Comparison of ENCODE assay signal across 13 mouse cellular contexts in the genomic region with DNA sequence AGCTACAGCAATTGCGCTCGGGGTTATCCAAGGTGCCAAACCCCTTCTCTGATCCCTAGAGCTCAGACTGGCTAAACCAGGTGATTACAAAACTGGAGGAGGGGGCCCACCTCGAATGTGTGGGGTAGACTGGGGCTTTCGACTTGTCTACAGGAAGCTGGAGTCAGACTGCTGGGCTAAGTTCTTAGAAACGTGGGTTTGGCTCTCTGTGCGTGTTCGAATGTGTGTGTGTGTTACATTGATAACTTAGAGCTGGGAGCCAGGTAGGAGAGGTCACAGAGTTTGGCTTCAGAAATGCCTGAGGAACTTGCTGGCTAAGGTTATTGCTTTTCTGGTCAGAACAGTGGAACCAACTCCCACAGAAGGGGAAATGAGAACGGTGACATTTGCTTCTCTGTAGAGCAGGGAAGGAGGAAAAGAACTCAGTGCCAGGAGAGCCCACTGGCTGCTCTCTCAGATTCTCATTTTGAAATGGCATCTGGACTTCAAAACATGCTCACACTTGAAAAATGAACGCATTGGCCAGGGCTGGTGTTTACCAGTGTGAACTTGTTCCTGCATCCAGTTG.
A peak's percentile ranks its signal among the peaks of the same experiment; 100 is the strongest.
DNase-seq lines count a peak whose midpoint lies in the region; ATAC-seq and TF ChIP-seq lines count a peak whose summit lies in the region.
"Had no signal": no experiment of that assay in that cellular context is flagged by ENCODE, and none has a peak within 500 bp of the region (broad histone marks: within the 10 kb centered on the region; RNA-seq: fewer than 3 reads in every experiment).

No protein-coding gene starts in this region.

- no peak for TF ChIP-seq POLR2A in CH12.LX (IDR thresholded peaks at IDR 0.05; ENCODE audit: low read depth, low read length)

- peak; percentile 20 for DNase-seq in forebrain, embryonic 11.5 days (ENCODE audit: low spot score)
- no peak for DNase-seq in kidney, postnatal 14 days
- DNase-seq in CH12.LX (ENCODE audit: extremely low read depth): peak; percentile 31
- DNase-seq in limb, embryonic 10.5 days (ENCODE audit: low spot score): no peak
- DNase-seq in left cerebral cortex, postnatal 14 days (ENCODE audit: low spot score in 2 of 2): no peak
- no peak for DNase-seq in ovary, postnatal 14 days (ENCODE audit: low spot score)
- DNase-seq: cerebellum, adult 8-10 months; right cerebral cortex, postnatal 25 days had no signal

- no peak for TF ChIP-seq RAD21 in CH12.LX (IDR thresholded peaks at IDR 0.05; ENCODE audit: low read depth, low read length)

- intact Hi-C loops in left cerebral cortex, postnatal 14 days (cut with DNase I): no loop called here

- no peak overlapping the region for H3K9ac ChIP-seq in forebrain, embryonic 11.5 days (ENCODE audit: low read length)
- no peak overlapping the region for H3K9ac ChIP-seq in forebrain, embryonic 13.5 days
- no peak overlapping the region for H3K9ac ChIP-seq in kidney, embryonic 16.5 days (replicated peaks; ENCODE audit: low read length)
- no peak overlapping the region for H3K9ac ChIP-seq in CH12.LX (ENCODE audit: insufficient read depth, low read depth)
- H3K9ac ChIP-seq: embryonic facial prominence, embryonic 12.5 days had no signal

- no peaks in the 10 kb centered on the region for H3K27me3 ChIP-seq in forebrain, embryonic 11.5 days (ENCODE audit: control insufficient read depth, insufficient read depth, low read length)
- H3K27me3 ChIP-seq in forebrain, embryonic 13.5 days: no peaks in the 10 kb centered on the region
- H3K27me3 ChIP-seq in kidney, embryonic 16.5 days (ENCODE audit: insufficient read depth, low read length): no peaks in the 10 kb centered on the region
- H3K27me3 ChIP-seq in CH12.LX (replicated peaks): no peaks in the 10 kb centered on the region
- peaks cover 21% of the 10 kb centered on the region; the same call in 1 of the 2 replicates for H3K27me3 ChIP-seq in limb, embryonic 10.5 days (ENCODE audit: low read depth, poor library complexity, severe bottlenecking)
- H3K27me3 ChIP-seq: megakaryocyte, embryonic 14.5 days had no signal

- TF ChIP-seq CTCF in CH12.LX (conservative IDR thresholded peaks at IDR 0.05 in 1 of 2, IDR thresholded peaks at IDR 0.05 in 1 of 2; ENCODE audit: low read depth in 2 of 2, low read length in 2 of 2): no peak

- no peak overlapping the region for H3K27ac ChIP-seq in forebrain, embryonic 11.5 days (ENCODE audit: low read depth, low read length)
- H3K27ac ChIP-seq in forebrain, embryonic 13.5 days: no peak overlapping the region
- H3K27ac ChIP-seq in kidney, embryonic 16.5 days (ENCODE audit: low read length): peak overlapping the region; percentile 76
- no peak overlapping the region for H3K27ac ChIP-seq in CH12.LX (ENCODE audit: insufficient read depth, low read depth)
- H3K27ac ChIP-seq in limb, embryonic 10.5 days: peak overlapping the region; percentile 40; the same call in 1 of the 2 replicates
- H3K27ac ChIP-seq: embryonic facial prominence, embryonic 12.5 days had no signal

- no peaks in the 10 kb centered on the region for H3K36me3 ChIP-seq in forebrain, embryonic 11.5 days (ENCODE audit: control insufficient read depth, insufficient read depth, low read length)
- no peaks in the 10 kb centered on the region for H3K36me3 ChIP-seq in forebrain, embryonic 13.5 days (ENCODE audit: poor library complexity, severe bottlenecking)
- H3K36me3 ChIP-seq in kidney, embryonic 16.5 days (ENCODE audit: insufficient read depth, low read length): no peaks in the 10 kb centered on the region
- H3K36me3 ChIP-seq in CH12.LX (replicated peaks in 1 of 2; ENCODE audit: control insufficient read depth in 1 of 2, insufficient read depth in 1 of 2, low read length in 1 of 2): no peaks in the 10 kb centered on the region
- H3K36me3 ChIP-seq in limb, embryonic 10.5 days: no peaks in the 10 kb centered on the region
- H3K36me3 ChIP-seq: embryonic facial prominence, embryonic 12.5 days had no signal

- WGBS in forebrain, embryonic 11.5 days: 81% methylated on average over 9 of the region's 9 CpGs
- 80% methylated on average over 9 of the region's 9 CpGs for WGBS in forebrain, embryonic 13.5 days
- WGBS in kidney, embryonic 16.5 days: 51% methylated on average over 9 of the region's 9 CpGs
- 80% methylated on average over 9 of the region's 9 CpGs for WGBS in limb, embryonic 10.5 days

- peaks cover 8% of the 10 kb centered on the region for H3K4me1 ChIP-seq in forebrain, embryonic 11.5 days (replicated peaks; ENCODE audit: control insufficient read depth, insufficient read depth, low read length)
- H3K4me1 ChIP-seq in forebrain, embryonic 13.5 days: peaks cover 33% of the 10 kb centered on the region
- H3K4me1 ChIP-seq in kidney, embryonic 16.5 days (ENCODE audit: insufficient read depth, low read length): peaks cover 25% of the 10 kb centered on the region
- peaks cover 5 to 28% of the 10 kb centered on the region in 2 experiments for H3K4me1 ChIP-seq in CH12.LX (ENCODE audit: control insufficient read depth in 1 of 2, insufficient read depth in 2 of 2)
- H3K4me1 ChIP-seq in limb, embryonic 10.5 days: peaks cover 22% of the 10 kb centered on the region; the same call in 1 of the 2 replicates

- in situ Hi-C loops in CH12.LX (cut with MboI; ENCODE audit: low pct_ligation_motif_present, low pct_unique_long_range_greater_than_20kb, low sequenced_read_pairs): no loop called here

- peak; percentile 36; the same call in 1 of the 2 replicates for TF ChIP-seq EP300 in CH12.LX (IDR thresholded peaks at IDR 0.05; ENCODE audit: low read length)

- H3K4me3 ChIP-seq in forebrain, embryonic 11.5 days (ENCODE audit: low read depth, low read length): no peak overlapping the region
- no peak overlapping the region for H3K4me3 ChIP-seq in forebrain, embryonic 13.5 days
- no peak overlapping the region for H3K4me3 ChIP-seq in kidney, embryonic 16.5 days (ENCODE audit: low read length)
- H3K4me3 ChIP-seq in CH12.LX (replicated peaks in 1 of 3; ENCODE audit: low read depth in 2 of 3, low read length in 2 of 3, poor library complexity in 1 of 3): no peak overlapping the region
- no peak overlapping the region for H3K4me3 ChIP-seq in limb, embryonic 10.5 days
- H3K4me3 ChIP-seq: embryonic facial prominence, embryonic 12.5 days had no signal

- dilution Hi-C loops in CH12.LX (cut with MboI; ENCODE audit: extremely low pct_ligation_motif_present, extremely low pct_unique_long_range_greater_than_20kb, low sequenced_read_pairs): no loop called here

- H3K9me3 ChIP-seq in forebrain, embryonic 11.5 days (ENCODE audit: control insufficient read depth, low read length): no peaks in the 10 kb centered on the region
- H3K9me3 ChIP-seq in forebrain, embryonic 13.5 days (replicated peaks): no peaks in the 10 kb centered on the region
- H3K9me3 ChIP-seq in kidney, embryonic 16.5 days (ENCODE audit: low read length): no peaks in the 10 kb centered on the region
- peaks cover 8% of the 10 kb centered on the region for H3K9me3 ChIP-seq in CH12.LX (replicated peaks; ENCODE audit: low read length)
- H3K9me3 ChIP-seq in limb, embryonic 10.5 days (replicated peaks): no peaks in the 10 kb centered on the region
- H3K9me3 ChIP-seq: embryonic facial prominence, embryonic 12.5 days had no signal

- H3K79me2 ChIP-seq in CH12.LX (replicated peaks; ENCODE audit: control insufficient read depth, extremely low read depth, insufficient read depth, poor library complexity, severe bottlenecking): no peaks in the 10 kb centered on the region

- no peak for ATAC-seq in forebrain, embryonic 11.5 days (replicated peaks; ENCODE audit: low FRiP score)
- no peak for ATAC-seq in forebrain, embryonic 13.5 days
- ATAC-seq in kidney, embryonic 16.5 days (ENCODE audit: low FRiP score, low TSS enrichment): peak; percentile 17; the same call in 1 of the 2 replicates
- ATAC-seq: activated CD4-positive, CD25-positive, alpha-beta regulatory T cell, adult 4 months had no signal

- H3K4me2 ChIP-seq in forebrain, embryonic 11.5 days (ENCODE audit: low read depth, low read length, severe bottlenecking): no peak overlapping the region
- no peak overlapping the region for H3K4me2 ChIP-seq in forebrain, embryonic 13.5 days
- no peak overlapping the region for H3K4me2 ChIP-seq in kidney, embryonic 16.5 days (replicated peaks; ENCODE audit: low read depth, low read length)
- H3K4me2 ChIP-seq in CH12.LX (ENCODE audit: insufficient read depth, low read depth, poor library complexity, severe bottlenecking): no peak overlapping the region
- H3K4me2 ChIP-seq: embryonic facial prominence, embryonic 12.5 days had no signal

TF ChIP-seq in CH12.LX, 34 proteins besides CTCF, POLR2A, EP300 and RAD21:
- TF ChIP-seq ZNF384 (IDR thresholded peaks at IDR 0.05; ENCODE audit: low read depth, low read length): peak; percentile 18; the same call in 1 of the 2 replicates
- no peak for TF ChIP-seq TCF12 (IDR thresholded peaks at IDR 0.05; ENCODE audit: low read depth, low read length)

Comparison
In these comparisons a context has a peak if more than half of its experiments do, and no peak if none do; other contexts are left out.
1. DNase-seq: peak in forebrain, embryonic 11.5 days (single experiment) and CH12.LX (single experiment); none in kidney, postnatal 14 days (single experiment), limb, embryonic 10.5 days (single experiment), left cerebral cortex, postnatal 14 days (0 of 2) and ovary, postnatal 14 days (single experiment).
2. H3K27ac ChIP-seq: peak in kidney, embryonic 16.5 days (single experiment) and limb, embryonic 10.5 days (single experiment); none in forebrain, embryonic 11.5 days (single experiment), forebrain, embryonic 13.5 days (single experiment) and CH12.LX (single experiment).